Mouse (Mus musculus) gonadal fat pad, adult 2 months (tissue): ENCODE results near the gene Lrrtm3. TPM values are rescaled to one million over a fixed set of nuclear protein-coding genes. Genes with fewer than 3 reads are reported as not detected.

ENCODE experiments used
- DNase-seq: peaks from one replicate; pipeline ENCODE4 v3.0.0-alpha.2; 2012; ENCODE audit warnings: low read depth
- polyA plus RNA-seq: library from polyadenylated mRNA; depleted of rRNA; stranded (reverse); fragments of >200 nt; gene quantifications from 2 replicates; pipeline ENCODE4 v1.2.3, GENCODE M21; 2012; rRNA removed

Lrrtm3 gene
- polyA plus RNA-seq, 1 experiment: 0.65 TPM

- no peak for DNase-seq
Observed at GRCm38 (mm10) chr10:63894612-63895011, 195.5 kb downstream of the Lrrtm3 start.

GRCm38 (mm10) chr10:63886449-63887088, 203.5 kb downstream of the Lrrtm3 start:
- DNase-seq: no peak

DNA sequence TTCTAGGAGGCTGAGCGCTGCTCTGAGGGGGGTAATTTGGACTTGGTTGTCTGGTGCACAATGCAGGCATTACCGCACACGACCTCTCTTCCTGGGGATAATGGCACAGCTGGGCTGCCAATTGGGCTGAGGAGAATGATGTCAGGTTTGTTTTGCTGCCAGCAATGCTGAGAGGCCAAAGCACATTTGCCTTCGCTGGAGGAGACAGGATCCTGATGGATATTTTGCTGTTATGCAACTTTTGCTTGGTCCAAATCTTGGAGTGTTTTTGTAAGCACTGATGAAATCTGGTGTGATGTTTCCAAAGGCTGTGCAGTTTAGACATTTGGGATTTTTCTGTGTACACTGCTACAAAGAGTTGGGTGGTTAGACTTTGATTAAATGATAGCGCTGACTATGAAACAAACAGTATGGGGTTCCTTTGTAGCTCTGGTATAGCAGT, 209.6 kb downstream of the Lrrtm3 start:
- DNase-seq: no peak

Other genes with a start within 250 kb of the Lrrtm3 start
- gene Gm10118, start 162.8 kb downstream of the Lrrtm3 start, polyA plus RNA-seq: not detected in 2 replicates